Mouse (Mus musculus) telencephalon, adult 2 months (tissue): ENCODE measurements around the gene Pes1.
"Not testable (repeated sequence)": the region's sequence is repeated elsewhere in the genome, so short reads cannot be mapped to it uniquely, and the experiment has no call there.

ENCODE experiments used
- DNase-seq: peaks from one replicate; pipeline ENCODE4 v3.0.0-alpha.2; 2011; ENCODE audit warnings: low read depth, low spot score

The Pes1 gene

GRCm38 (mm10) chr11:3963610-3964415, at the start of gene Pes1:
Pes1 (plus strand) TSS chr11:3963975.
- peak; percentile 93 for DNase-seq

- no peak for DNase-seq
These were observed 49.5 kb upstream of the Pes1 start, which contains the start of gene Slc35e4 for GRCm38 (mm10) chr11:3914109-3914840. Slc35e4 (minus strand) TSS chr11:3914664.

- DNase-seq, result no peak
These were observed 45.0 kb upstream of the Pes1 start for GRCm38 (mm10) chr11:3918738-3919137.

- DNase-seq, result no peak
These were observed 43.3 kb upstream of the Pes1 start for GRCm38 (mm10) chr11:3920476-3920875.

GRCm38 (mm10) chr11:3921281-3921850, 42.4 kb upstream of the Pes1 start:
- DNase-seq, result no peak

- DNase-seq, result no peak
These were observed 41.7 kb upstream of the Pes1 start for GRCm38 (mm10) chr11:3922115-3922514.

GRCm38 (mm10) chr11:3922731-3923130, 41.0 kb upstream of the Pes1 start:
- no peak for DNase-seq

GRCm38 (mm10) chr11:3925916-3926315, 37.9 kb upstream of the Pes1 start:
- DNase-seq, result no peak

GRCm38 (mm10) chr11:3930019-3930418, 33.8 kb upstream of the Pes1 start:
- DNase-seq, result no peak

GRCm38 (mm10) chr11:3930931-3931330, 32.8 kb upstream of the Pes1 start:
- no peak for DNase-seq

GRCm38 (mm10) chr11:3931511-3932211, 32.1 kb upstream of the Pes1 start, which contains the start of gene Tcn2:
Tcn2 (minus strand) TSS chr11:3932159.
- no peak for DNase-seq

- DNase-seq, result no peak
These were observed 30.0 kb upstream of the Pes1 start for GRCm38 (mm10) chr11:3933756-3934285.

- no peak for DNase-seq
These were observed 28.6 kb upstream of the Pes1 start for GRCm38 (mm10) chr11:3935135-3935534.

- DNase-seq, result no peak
These were observed 27.5 kb upstream of the Pes1 start for GRCm38 (mm10) chr11:3936318-3936717.

- no peak for DNase-seq
These were observed 26.4 kb upstream of the Pes1 start for GRCm38 (mm10) chr11:3937321-3937874.

GRCm38 (mm10) chr11:3941371-3941770, 22.4 kb upstream of the Pes1 start:
- no peak for DNase-seq

- DNase-seq, result no peak
These were observed 17.4 kb upstream of the Pes1 start for GRCm38 (mm10) chr11:3946386-3946785.

- not testable (repeated sequence) for DNase-seq
These were observed 8.9 kb upstream of the Pes1 start for GRCm38 (mm10) chr11:3954876-3955275.

- DNase-seq, result not testable (repeated sequence)
These were observed 8.4 kb upstream of the Pes1 start for GRCm38 (mm10) chr11:3955371-3955770.

GRCm38 (mm10) chr11:3960901-3961300, 2.9 kb upstream of the Pes1 start:
- no peak for DNase-seq

GRCm38 (mm10) chr11:3961761-3962160, 2.0 kb upstream of the Pes1 start:
- DNase-seq, result no peak
